Mouse (Mus musculus): Measurements from ENCODE around the gene Oxgr1. TPM values are rescaled to one million over a fixed set of nuclear protein-coding genes. Genes with fewer than 3 reads are reported as not detected.
A peak's percentile ranks its signal among the peaks of the same experiment; 100 is the strongest.

Oxgr1 gene
- polyA plus RNA-seq (2014; fragmentation: Nextera tagmentation; extraction: Ambion mirVana): not detected in 2 replicates

- 95% methylated on average over 17 of the region's 17 CpGs for WGBS
- H3K27me3 ChIP-seq (ENCODE audit: control insufficient read depth, insufficient read depth, low read length): no peaks in the 10 kb centered on the region
- no peaks in the 10 kb centered on the region for H3K9me3 ChIP-seq (ENCODE audit: control insufficient read depth, low read length)
- H3K36me3 ChIP-seq (ENCODE audit: control insufficient read depth, insufficient read depth, low read length): no peaks in the 10 kb centered on the region
- no peak within 1 kb of the TSS for H3K4me2 ChIP-seq (replicated peaks; ENCODE audit: low read depth, low read length)
- no peaks in the 10 kb centered on the region for H3K4me1 ChIP-seq (replicated peaks; ENCODE audit: control insufficient read depth, insufficient read depth, low read length)
- no peak within 1 kb of the TSS for H3K4me3 ChIP-seq (ENCODE audit: low read depth, low read length)
- no peak for DNase-seq (ENCODE audit: low spot score)
- H3K9ac ChIP-seq (ENCODE audit: low read depth, low read length): no peak within 1 kb of the TSS
- ATAC-seq (ENCODE audit: low FRiP score): no peak
- no peak within 1 kb of the TSS for H3K27ac ChIP-seq (ENCODE audit: low read depth, low read length)
Measured at GRCm38 (mm10) chr14:120042187-120042820, at the start of gene Oxgr1. Gene Oxgr1 (minus strand): TSS chr14:120042435.

- no peak overlapping the region for H3K27ac ChIP-seq (ENCODE audit: low read depth, low read length)
- no peaks in the 10 kb centered on the region for H3K36me3 ChIP-seq (ENCODE audit: control insufficient read depth, insufficient read depth, low read length)
- no peak overlapping the region for H3K9ac ChIP-seq (ENCODE audit: low read depth, low read length)
- WGBS: 64% methylated on average over 1 of the region's 1 CpGs
- no peaks in the 10 kb centered on the region for H3K9me3 ChIP-seq (ENCODE audit: control insufficient read depth, low read length)
- H3K4me2 ChIP-seq (replicated peaks; ENCODE audit: low read depth, low read length): no peak overlapping the region
- DNase-seq (ENCODE audit: low spot score) (no peak), ATAC-seq (ENCODE audit: low FRiP score) (no peak)
- H3K27me3 ChIP-seq (ENCODE audit: control insufficient read depth, insufficient read depth, low read length): no peaks in the 10 kb centered on the region
- no peak overlapping the region for H3K4me3 ChIP-seq (ENCODE audit: low read depth, low read length)
- H3K4me1 ChIP-seq (replicated peaks; ENCODE audit: control insufficient read depth, insufficient read depth, low read length): no peaks in the 10 kb centered on the region
Measured at GRCm38 (mm10) chr14:120090401-120090800, 48.2 kb upstream of the Oxgr1 start.

GRCm38 (mm10) chr14:120089649-120090360 lies 47.6 kb upstream of the Oxgr1 start:
- Histone ChIP-seq H3K4me2 (replicated peaks; ENCODE audit: low read depth, low read length) (no peak overlapping the region), H3K9me3 (ENCODE audit: control insufficient read depth, low read length) (no peaks in the 10 kb centered on the region), H3K4me3 (ENCODE audit: low read depth, low read length) (no peak overlapping the region), H3K4me1 (replicated peaks; ENCODE audit: control insufficient read depth, insufficient read depth, low read length) (no peaks in the 10 kb centered on the region), H3K36me3 (ENCODE audit: control insufficient read depth, insufficient read depth, low read length) (no peaks in the 10 kb centered on the region), H3K9ac (ENCODE audit: low read depth, low read length) (no peak overlapping the region), H3K27me3 (ENCODE audit: control insufficient read depth, insufficient read depth, low read length) (no peaks in the 10 kb centered on the region), H3K27ac (ENCODE audit: low read depth, low read length) (no peak overlapping the region)
- ATAC-seq (ENCODE audit: low FRiP score) (no peak), DNase-seq (ENCODE audit: low spot score) (peak; percentile 18)
- 67% methylated on average over 14 of the region's 14 CpGs for WGBS

- no peak overlapping the region for H3K27ac ChIP-seq (ENCODE audit: low read depth, low read length)
- no peak overlapping the region for H3K9ac ChIP-seq (ENCODE audit: low read depth, low read length)
- no peak overlapping the region for H3K4me3 ChIP-seq (ENCODE audit: low read depth, low read length)
- no peaks in the 10 kb centered on the region for H3K36me3 ChIP-seq (ENCODE audit: control insufficient read depth, insufficient read depth, low read length)
- WGBS: 75% methylated on average over 7 of the region's 7 CpGs
- no peak for ATAC-seq (ENCODE audit: low FRiP score)
- no peak for DNase-seq (ENCODE audit: low spot score)
- H3K4me2 ChIP-seq (replicated peaks; ENCODE audit: low read depth, low read length): no peak overlapping the region
- H3K9me3 ChIP-seq (ENCODE audit: control insufficient read depth, low read length): no peaks in the 10 kb centered on the region
- H3K4me1 ChIP-seq (replicated peaks; ENCODE audit: control insufficient read depth, insufficient read depth, low read length): no peaks in the 10 kb centered on the region
- no peaks in the 10 kb centered on the region for H3K27me3 ChIP-seq (ENCODE audit: control insufficient read depth, insufficient read depth, low read length)
Measured at GRCm38 (mm10) chr14:120089006-120089648, 46.9 kb upstream of the Oxgr1 start.

- no peak overlapping the region for H3K27ac ChIP-seq (ENCODE audit: low read depth, low read length)
- DNase-seq (ENCODE audit: low spot score): no peak
- H3K36me3 ChIP-seq (ENCODE audit: control insufficient read depth, insufficient read depth, low read length): no peaks in the 10 kb centered on the region
- H3K9ac ChIP-seq (ENCODE audit: low read depth, low read length): no peak overlapping the region
- no peak overlapping the region for H3K4me3 ChIP-seq (ENCODE audit: low read depth, low read length)
- no peaks in the 10 kb centered on the region for H3K4me1 ChIP-seq (replicated peaks; ENCODE audit: control insufficient read depth, insufficient read depth, low read length)
- H3K4me2 ChIP-seq (replicated peaks; ENCODE audit: low read depth, low read length): no peak overlapping the region
- H3K9me3 ChIP-seq (ENCODE audit: control insufficient read depth, low read length): no peaks in the 10 kb centered on the region
- ATAC-seq (ENCODE audit: low FRiP score): no peak
- 84% methylated on average over 9 of the region's 9 CpGs for WGBS
- no peaks in the 10 kb centered on the region for H3K27me3 ChIP-seq (ENCODE audit: control insufficient read depth, insufficient read depth, low read length)
Measured at GRCm38 (mm10) chr14:120084084-120084667, 41.9 kb upstream of the Oxgr1 start.

GRCm38 (mm10) chr14:120076192-120076591 lies 34.0 kb upstream of the Oxgr1 start:
- Histone ChIP-seq H3K4me1 (replicated peaks; ENCODE audit: control insufficient read depth, insufficient read depth, low read length) (no peaks in the 10 kb centered on the region), H3K27ac (ENCODE audit: low read depth, low read length) (no peak overlapping the region), H3K4me3 (ENCODE audit: low read depth, low read length) (no peak overlapping the region), H3K4me2 (replicated peaks; ENCODE audit: low read depth, low read length) (no peak overlapping the region), H3K27me3 (ENCODE audit: control insufficient read depth, insufficient read depth, low read length) (no peaks in the 10 kb centered on the region), H3K9me3 (ENCODE audit: control insufficient read depth, low read length) (no peaks in the 10 kb centered on the region), H3K9ac (ENCODE audit: low read depth, low read length) (no peak overlapping the region), H3K36me3 (ENCODE audit: control insufficient read depth, insufficient read depth, low read length) (no peaks in the 10 kb centered on the region)
- WGBS: 59% methylated on average over 2 of the region's 2 CpGs
- ATAC-seq (ENCODE audit: low FRiP score): no peak
- DNase-seq (ENCODE audit: low spot score): peak; percentile 54

GRCm38 (mm10) chr14:120075746-120076145 lies 33.5 kb upstream of the Oxgr1 start:
- ATAC-seq (ENCODE audit: low FRiP score): no peak
- Histone ChIP-seq H3K9ac (ENCODE audit: low read depth, low read length) (no peak overlapping the region), H3K4me2 (replicated peaks; ENCODE audit: low read depth, low read length) (no peak overlapping the region), H3K27me3 (ENCODE audit: control insufficient read depth, insufficient read depth, low read length) (no peaks in the 10 kb centered on the region), H3K36me3 (ENCODE audit: control insufficient read depth, insufficient read depth, low read length) (no peaks in the 10 kb centered on the region), H3K9me3 (ENCODE audit: control insufficient read depth, low read length) (no peaks in the 10 kb centered on the region), H3K27ac (ENCODE audit: low read depth, low read length) (no peak overlapping the region), H3K4me3 (ENCODE audit: low read depth, low read length) (no peak overlapping the region), H3K4me1 (replicated peaks; ENCODE audit: control insufficient read depth, insufficient read depth, low read length) (no peaks in the 10 kb centered on the region)
- DNase-seq (ENCODE audit: low spot score): no peak
- WGBS: 88% methylated on average over 5 of the region's 5 CpGs

GRCm38 (mm10) chr14:120074231-120074630 lies 32.0 kb upstream of the Oxgr1 start:
- Histone ChIP-seq H3K27ac (ENCODE audit: low read depth, low read length) (no peak overlapping the region), H3K9me3 (ENCODE audit: control insufficient read depth, low read length) (no peaks in the 10 kb centered on the region), H3K27me3 (ENCODE audit: control insufficient read depth, insufficient read depth, low read length) (no peaks in the 10 kb centered on the region), H3K36me3 (ENCODE audit: control insufficient read depth, insufficient read depth, low read length) (no peaks in the 10 kb centered on the region), H3K4me2 (replicated peaks; ENCODE audit: low read depth, low read length) (no peak overlapping the region), H3K4me3 (ENCODE audit: low read depth, low read length) (no peak overlapping the region), H3K9ac (ENCODE audit: low read depth, low read length) (no peak overlapping the region), H3K4me1 (replicated peaks; ENCODE audit: control insufficient read depth, insufficient read depth, low read length) (no peaks in the 10 kb centered on the region)
- no peak for DNase-seq (ENCODE audit: low spot score)
- ATAC-seq (ENCODE audit: low FRiP score): no peak
